Mouse (Mus musculus): ENCODE measurements at regions not wholly inside any gene's neighbourhood (a gene's known extent, or its start where the extent isn't known, plus 50 kb on each side); places are given as distances from the start of the nearest gene placed in this dataset.

- TF ChIP-seq CTCF (conservative IDR thresholded peaks at IDR 0.05; ENCODE audit: insufficient read depth, insufficient read length, low read depth, low read length) = no peak
- no peak for TF ChIP-seq POLR2A (IDR thresholded peaks at IDR 0.05; ENCODE audit: low read depth, low read length)
These were observed 683.6 kb downstream of the Ets1 start for GRCm38 (mm10) chr9:33319525-33320025.
